Mouse (Mus musculus) brain, embryonic 14.5 days (tissue): ENCODE results near the gene Itpr3.

ENCODE experiments used
- CTCF ChIP-seq: fragments of 200-500 bp; IDR thresholded peaks from 2 replicates; pipeline ENCODE4 v1.5.1; 2012; ENCODE audit warnings: inconsistent platforms, mild to moderate bottlenecking, moderate library complexity, borderline replicate concordance; ENCODE audit not compliant: insufficient read depth, insufficient read length; ENCODE audit errors: extremely low read depth
- POLR2A ChIP-seq: fragments of 200-500 bp; IDR thresholded peaks from 2 replicates; pipeline ENCODE4 v1.6.1; 2012; ENCODE audit warnings: mild to moderate bottlenecking, inconsistent platforms, borderline replicate concordance; ENCODE audit not compliant: poor library complexity, insufficient read depth, insufficient read length, severe bottlenecking; ENCODE audit errors: extremely low read depth

DNA sequence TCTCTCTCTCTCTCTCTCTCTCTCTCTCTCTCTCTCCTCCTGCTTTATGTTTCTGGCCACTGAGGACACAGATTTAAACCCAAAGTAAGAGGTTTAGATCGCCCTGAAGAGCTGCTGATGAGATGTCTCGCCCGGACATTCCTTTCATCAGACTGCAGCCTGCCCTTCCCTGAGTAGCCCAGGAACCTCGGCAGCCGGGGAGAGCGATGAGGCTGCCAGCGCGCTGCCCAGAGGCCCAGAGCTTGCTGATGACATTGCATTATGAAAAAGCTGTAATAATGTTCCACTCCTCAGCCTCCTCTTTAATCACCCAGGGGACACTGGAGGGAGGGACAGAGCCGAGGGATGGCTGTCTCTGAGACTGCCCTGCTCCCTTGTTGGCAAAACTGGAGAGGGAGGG lies 83.2 kb downstream of the Itpr3 start:
- TF ChIP-seq CTCF (no peak), POLR2A (no peak)
